Mouse (Mus musculus): ENCODE data around the gene Fbf1. TPM values are rescaled to one million over a fixed set of nuclear protein-coding genes. Genes with fewer than 3 reads are reported as not detected.

Gene Fbf1
- polyA plus RNA-seq, 1 experiment from 2014 or later, result 59.0 TPM

- Histone ChIP-seq H3K27ac (replicated peaks) (peak within 1 kb of the TSS; percentile 98), H3K9me3 (no peaks in the 10 kb centered on the region), H3K4me2 (peak within 1 kb of the TSS; percentile 69), H3K9ac (peak within 1 kb of the TSS; percentile 80), H3K4me3 (peak within 1 kb of the TSS; percentile 75), H3K36me3 (peaks cover 8% of the 10 kb centered on the region), H3K27me3 (no peaks in the 10 kb centered on the region), H3K4me1 (replicated peaks) (peaks cover 39% of the 10 kb centered on the region)
- peak; percentile 98 for ATAC-seq (ENCODE audit: low FRiP score, low read depth)
- WGBS, result under 1% methylated on average over 61 of the region's 62 CpGs
Measured at GRCm38 (mm10) chr11:116198639-116199531, 30.9 kb upstream of the Fbf1 start, which contains the start of the genes Ten1 and Acox1. Gene Ten1, plus strand, starts transcription at chr11:116198855. Gene Acox1, minus strand, starts transcription at chr11:116199045.

DNA sequence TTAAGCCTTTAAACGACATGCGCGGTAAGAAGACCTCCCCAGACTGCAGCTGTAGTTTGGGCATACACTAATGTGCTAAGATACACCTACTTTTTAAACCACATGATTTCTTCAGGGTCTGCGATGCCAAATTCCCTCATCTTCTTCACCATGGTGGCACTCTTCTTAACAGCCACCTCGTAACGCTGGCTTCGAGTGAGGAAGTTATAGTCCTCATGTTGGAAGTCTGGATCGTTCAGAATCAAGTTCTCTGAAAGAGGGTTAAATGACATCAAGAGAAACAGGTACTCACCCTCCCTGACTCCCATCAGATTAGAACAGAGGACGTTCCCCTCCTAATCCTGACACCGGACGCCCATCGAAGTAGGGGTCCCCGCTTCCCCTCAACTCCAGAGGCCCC, 30.2 kb upstream of the Fbf1 start:
- peaks cover 39% of the 10 kb centered on the region for H3K4me1 ChIP-seq (replicated peaks)
- H3K4me2 ChIP-seq, result peak overlapping the region; percentile 69
- ATAC-seq (ENCODE audit: low FRiP score, low read depth), result 0 out of 2 replicates have a peak, but pooled peaks have one; percentile 5
- no peaks in the 10 kb centered on the region for H3K27me3 ChIP-seq
- H3K9me3 ChIP-seq, result no peaks in the 10 kb centered on the region
- peak overlapping the region; percentile 98 for H3K27ac ChIP-seq (replicated peaks)
- H3K4me3 ChIP-seq, result peak overlapping the region; percentile 75
- 24% methylated on average over 13 of the region's 13 CpGs for WGBS
- H3K36me3 ChIP-seq, result peaks cover 8% of the 10 kb centered on the region
- H3K9ac ChIP-seq, result peak overlapping the region; percentile 80

GRCm38 (mm10) chr11:116197584-116197906, 29.6 kb upstream of the Fbf1 start:
- no peak for ATAC-seq (ENCODE audit: low FRiP score, low read depth)
- 93% methylated on average over 6 of the region's 6 CpGs for WGBS

GRCm38 (mm10) chr11:116196866-116197583, 29.1 kb upstream of the Fbf1 start:
- no peak overlapping the region for H3K9ac ChIP-seq
- no peak overlapping the region for H3K4me3 ChIP-seq
- no peak overlapping the region for H3K27ac ChIP-seq (replicated peaks)
- no peaks in the 10 kb centered on the region for H3K9me3 ChIP-seq
- no peaks in the 10 kb centered on the region for H3K27me3 ChIP-seq
- WGBS, result 95% methylated on average over 18 of the region's 18 CpGs
- peaks cover 39% of the 10 kb centered on the region for H3K4me1 ChIP-seq (replicated peaks)
- peaks cover 11% of the 10 kb centered on the region for H3K36me3 ChIP-seq
- peak overlapping the region; percentile 69 for H3K4me2 ChIP-seq
- ATAC-seq (ENCODE audit: low FRiP score, low read depth), result no peak

More at GRCm38 (mm10) chr11:116197584-116197906, 29.6 kb upstream of the Fbf1 start:
- Histone ChIP-seq H3K36me3 (peaks cover 11% of the 10 kb centered on the region), H3K9me3 (no peaks in the 10 kb centered on the region), H3K4me3 (peak overlapping the region; percentile 75), H3K9ac (no peak overlapping the region), H3K4me1 (replicated peaks) (peaks cover 39% of the 10 kb centered on the region), H3K4me2 (peak overlapping the region; percentile 69), H3K27me3 (no peaks in the 10 kb centered on the region), H3K27ac (replicated peaks) (no peak overlapping the region)

DNA sequence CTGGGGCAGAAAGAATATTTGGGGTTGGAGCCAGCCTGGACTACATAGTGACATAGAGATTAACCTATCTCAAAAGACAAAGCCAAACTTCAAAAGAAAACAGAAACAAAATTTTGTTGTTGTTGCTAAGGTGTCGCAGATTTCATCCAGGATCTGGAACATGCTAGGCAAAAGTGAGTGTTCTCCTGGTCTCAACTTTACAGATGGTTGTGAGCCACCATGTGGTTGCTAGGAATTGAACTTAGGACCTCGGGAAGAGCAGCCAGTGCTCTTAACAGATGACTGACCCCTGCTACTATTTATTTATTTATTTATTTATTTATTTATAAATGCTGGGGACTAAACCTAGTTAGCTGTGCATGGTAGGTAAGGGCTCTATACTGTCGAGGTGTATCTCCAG, 28.4 kb upstream of the Fbf1 start:
- ATAC-seq (ENCODE audit: low FRiP score, low read depth), result no peak
- 89% methylated on average over 3 of the region's 3 CpGs for WGBS

DNA sequence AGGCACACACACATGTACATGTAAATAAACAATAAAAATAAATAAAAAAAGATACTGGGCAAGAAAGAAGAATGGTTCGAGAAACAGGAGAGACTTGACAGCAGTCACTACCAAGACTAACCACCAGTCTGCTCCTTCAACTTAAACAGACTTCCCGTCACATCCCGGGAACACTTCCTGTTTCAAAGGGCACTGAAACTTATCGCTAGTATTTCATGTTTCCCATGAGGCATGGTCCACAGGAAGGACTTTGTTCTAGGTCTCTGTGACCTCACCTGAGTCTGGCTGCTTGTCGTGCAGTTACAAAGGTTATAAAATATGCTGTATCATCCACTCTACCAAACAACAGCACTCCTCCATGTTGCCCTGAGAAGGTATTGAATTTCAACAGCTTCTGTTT, 27.3 kb upstream of the Fbf1 start:
- H3K4me2 ChIP-seq, result no peak overlapping the region
- H3K4me3 ChIP-seq, result no peak overlapping the region
- 87% methylated on average over 5 of the region's 5 CpGs for WGBS
- no peak for ATAC-seq (ENCODE audit: low FRiP score, low read depth)
- H3K9me3 ChIP-seq, result no peaks in the 10 kb centered on the region
- no peaks in the 10 kb centered on the region for H3K27me3 ChIP-seq
- H3K27ac ChIP-seq (replicated peaks), result no peak overlapping the region
- peaks cover 22% of the 10 kb centered on the region for H3K36me3 ChIP-seq
- no peak overlapping the region for H3K9ac ChIP-seq
- H3K4me1 ChIP-seq (replicated peaks), result peaks cover 39% of the 10 kb centered on the region

More for the DNA sequence above, 28.4 kb upstream of the Fbf1 start:
- Histone ChIP-seq H3K9me3 (no peaks in the 10 kb centered on the region), H3K27ac (replicated peaks) (no peak overlapping the region), H3K4me2 (no peak overlapping the region), H3K9ac (no peak overlapping the region), H3K36me3 (peaks cover 16% of the 10 kb centered on the region), H3K27me3 (no peaks in the 10 kb centered on the region), H3K4me1 (replicated peaks) (peaks cover 39% of the 10 kb centered on the region), H3K4me3 (no peak overlapping the region)

DNA sequence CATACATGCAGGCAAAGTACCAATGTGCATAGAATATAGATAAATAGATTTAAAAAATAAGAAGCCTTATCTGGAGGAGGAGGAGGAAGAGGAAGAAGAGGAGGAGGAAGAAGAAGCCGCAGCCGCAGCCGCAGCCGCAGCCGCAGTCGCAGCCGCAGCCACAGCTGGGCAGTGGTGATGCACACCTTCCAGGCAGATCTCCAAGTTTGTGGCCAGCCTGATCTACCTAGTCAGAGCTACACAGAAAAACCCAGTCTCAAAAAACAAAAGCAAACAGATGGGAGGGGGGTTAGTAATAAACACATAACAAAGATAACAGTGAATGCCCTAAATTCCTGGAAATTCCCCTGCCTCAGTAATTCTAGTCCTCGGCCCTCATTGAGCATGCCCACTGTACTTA, 26.7 kb upstream of the Fbf1 start:
- 93% methylated on average over 8 of the region's 8 CpGs for WGBS
- Histone ChIP-seq H3K36me3 (peaks cover 26% of the 10 kb centered on the region), H3K4me2 (no peak overlapping the region), H3K27me3 (no peaks in the 10 kb centered on the region), H3K9ac (no peak overlapping the region), H3K4me1 (replicated peaks) (peaks cover 36% of the 10 kb centered on the region), H3K9me3 (no peaks in the 10 kb centered on the region), H3K4me3 (no peak overlapping the region), H3K27ac (replicated peaks) (no peak overlapping the region)
- ATAC-seq (ENCODE audit: low FRiP score, low read depth), result no peak

- H3K27ac ChIP-seq (replicated peaks), result peak overlapping the region; percentile 62
- H3K36me3 ChIP-seq, result peaks cover 46% of the 10 kb centered on the region
- H3K9me3 ChIP-seq, result no peaks in the 10 kb centered on the region
- H3K4me3 ChIP-seq, result no peak overlapping the region
- 32% methylated on average over 11 of the region's 11 CpGs for WGBS
- peaks cover 10% of the 10 kb centered on the region for H3K4me1 ChIP-seq (replicated peaks)
- H3K9ac ChIP-seq, result no peak overlapping the region
- ATAC-seq (ENCODE audit: low FRiP score, low read depth), result no peak
- H3K27me3 ChIP-seq, result no peaks in the 10 kb centered on the region
- H3K4me2 ChIP-seq, result 0 out of 2 replicates have a peak overlapping the region, but pooled peaks have one; percentile 9
Measured at GRCm38 (mm10) chr11:116187226-116187930, 19.4 kb upstream of the Fbf1 start.

DNA sequence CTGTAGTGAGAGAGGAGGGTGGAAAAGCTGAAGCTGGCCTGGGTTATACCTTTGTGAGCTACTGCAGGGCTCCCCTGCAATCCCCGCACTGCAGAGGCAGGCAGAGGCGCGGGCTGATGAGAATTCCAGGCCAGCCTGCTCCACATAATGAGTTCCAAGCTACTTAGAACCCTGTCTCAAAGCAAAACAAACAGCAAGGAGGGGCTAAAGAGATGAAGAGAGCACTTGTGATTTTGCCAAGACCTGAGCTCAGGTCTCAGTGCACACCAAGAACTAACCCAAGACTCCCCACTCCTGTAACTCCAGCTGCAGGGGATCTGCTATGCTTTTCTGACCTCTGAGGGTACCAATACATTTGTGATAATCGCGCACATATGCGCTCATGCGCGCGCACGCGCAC, 18.4 kb upstream of the Fbf1 start:
- no peaks in the 10 kb centered on the region for H3K27me3 ChIP-seq
- H3K9me3 ChIP-seq, result no peaks in the 10 kb centered on the region
- 93% methylated on average over 11 of the region's 11 CpGs for WGBS
- no peak overlapping the region for H3K4me3 ChIP-seq
- H3K9ac ChIP-seq, result no peak overlapping the region
- H3K27ac ChIP-seq (replicated peaks), result peak overlapping the region; percentile 40
- ATAC-seq (ENCODE audit: low FRiP score, low read depth), result no peak
- no peak overlapping the region for H3K4me2 ChIP-seq
- peaks cover 10% of the 10 kb centered on the region for H3K4me1 ChIP-seq (replicated peaks)
- peaks cover 46% of the 10 kb centered on the region for H3K36me3 ChIP-seq

DNA sequence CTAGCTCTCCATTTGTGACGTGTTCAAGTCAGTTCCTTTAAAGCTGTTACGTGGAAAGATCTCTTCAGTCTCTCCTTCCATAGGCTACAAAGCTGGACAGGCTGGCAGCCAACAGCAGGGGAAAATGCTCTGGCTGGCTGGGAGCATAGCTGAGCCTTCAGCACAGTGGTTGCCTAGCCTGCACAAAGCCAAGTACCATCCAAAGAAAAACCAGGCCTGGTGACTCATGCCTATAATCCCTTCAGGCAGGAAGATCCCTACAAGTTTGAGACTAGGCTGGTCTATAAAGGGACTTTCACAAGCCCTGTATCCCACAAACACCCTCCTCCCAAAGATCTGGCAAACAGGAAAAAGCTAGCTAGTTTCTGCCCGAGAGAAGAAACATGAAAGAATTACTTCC, 17.9 kb upstream of the Fbf1 start:
- no peak for ATAC-seq (ENCODE audit: low FRiP score, low read depth)
- 80% methylated on average over 3 of the region's 3 CpGs for WGBS
- H3K9ac ChIP-seq, result no peak overlapping the region
- no peaks in the 10 kb centered on the region for H3K27me3 ChIP-seq
- peaks cover 45% of the 10 kb centered on the region for H3K36me3 ChIP-seq
- no peak overlapping the region for H3K4me2 ChIP-seq
- H3K4me1 ChIP-seq (replicated peaks), result peaks cover 10% of the 10 kb centered on the region
- no peak overlapping the region for H3K4me3 ChIP-seq
- no peaks in the 10 kb centered on the region for H3K9me3 ChIP-seq
- peak overlapping the region; percentile 40 for H3K27ac ChIP-seq (replicated peaks)

- no peak overlapping the region for H3K27ac ChIP-seq (replicated peaks)
- no peak for ATAC-seq (ENCODE audit: low FRiP score, low read depth)
- no peaks in the 10 kb centered on the region for H3K4me1 ChIP-seq (replicated peaks)
- no peaks in the 10 kb centered on the region for H3K27me3 ChIP-seq
- no peak overlapping the region for H3K4me3 ChIP-seq
- peaks cover 70% of the 10 kb centered on the region for H3K36me3 ChIP-seq
- no peak overlapping the region for H3K4me2 ChIP-seq
- 90% methylated on average over 20 of the region's 20 CpGs for WGBS
- H3K9me3 ChIP-seq, result no peaks in the 10 kb centered on the region
- H3K9ac ChIP-seq, result no peak overlapping the region
Measured at GRCm38 (mm10) chr11:116178411-116179121, 10.6 kb upstream of the Fbf1 start.

All from hindbrain, embryonic 15.5 days (tissue).